Mouse (Mus musculus) E14TG2a.4 (cell line): ENCODE results near the gene Slc7a3.

Experiments used
- H3K27me3 ChIP-seq: 2 replicates; pipeline ENCODE4 v1.6.1; 2014; ENCODE audit warnings: low read length, control low read depth; ENCODE audit not compliant: insufficient read depth
- H3K36me3 ChIP-seq: 2 replicates; pipeline ENCODE4 v1.6.1; 2014; ENCODE audit warnings: low read length, control low read depth; ENCODE audit not compliant: insufficient read depth
- H3K4me1 ChIP-seq: replicated peaks from 2 replicates; pipeline ENCODE4 v1.6.1; 2014; ENCODE audit warnings: low read depth, low read length, control low read depth
- H3K4me3 ChIP-seq: replicated peaks from 2 replicates; pipeline ENCODE4 v1.5.1; 2014; ENCODE audit warnings: mild to moderate bottlenecking, low read length
- H3K9me3 ChIP-seq: 2 replicates; pipeline ENCODE4 v1.6.1; 2014; ENCODE audit warnings: low read length, control low read depth
- CTCF ChIP-seq: conservative IDR thresholded peaks from 2 replicates; pipeline ENCODE4 v1.5.1; 2014; ENCODE audit warnings: low read length
- NANOG ChIP-seq: IDR thresholded peaks from 2 replicates; pipeline ENCODE4 v1.6.1; 2014; ENCODE audit warnings: borderline replicate concordance, low read length, mixed read lengths
- POU5F1 ChIP-seq: IDR thresholded peaks from 2 replicates; pipeline ENCODE4 v1.6.1; 2014; ENCODE audit warnings: low read length, borderline replicate concordance

Gene Slc7a3

DNA sequence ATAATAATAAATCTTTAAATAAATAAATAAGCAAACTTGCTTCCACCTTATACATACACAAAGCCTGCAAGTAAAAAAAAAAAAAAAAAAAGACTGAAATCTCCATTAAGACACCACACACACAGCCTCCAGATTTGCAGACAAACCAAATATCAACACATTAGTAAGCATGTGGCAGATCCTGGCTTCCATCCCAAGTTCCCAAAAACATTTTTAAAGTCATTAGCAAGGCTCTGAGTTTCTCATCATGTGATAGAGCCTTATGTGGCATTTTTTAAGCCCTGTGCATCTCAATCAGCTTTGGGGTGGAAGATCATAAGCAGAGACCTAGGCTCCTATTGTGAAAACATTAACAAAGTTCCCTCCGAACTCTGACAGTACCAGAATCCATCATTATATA, 20.6 kb downstream of the Slc7a3 start:
- no peaks in the 10 kb centered on the region for H3K9me3 ChIP-seq
- TF ChIP-seq POU5F1 = no peak
- no peak for TF ChIP-seq CTCF
- no peak for TF ChIP-seq NANOG
- H3K4me1 ChIP-seq = no peaks in the 10 kb centered on the region
- H3K4me3 ChIP-seq = no peak overlapping the region
- H3K36me3 ChIP-seq = no peaks in the 10 kb centered on the region
- 0 out of 2 replicates have a peak, but pooled peaks cover 6% of the 10 kb centered on the region for H3K27me3 ChIP-seq

DNA sequence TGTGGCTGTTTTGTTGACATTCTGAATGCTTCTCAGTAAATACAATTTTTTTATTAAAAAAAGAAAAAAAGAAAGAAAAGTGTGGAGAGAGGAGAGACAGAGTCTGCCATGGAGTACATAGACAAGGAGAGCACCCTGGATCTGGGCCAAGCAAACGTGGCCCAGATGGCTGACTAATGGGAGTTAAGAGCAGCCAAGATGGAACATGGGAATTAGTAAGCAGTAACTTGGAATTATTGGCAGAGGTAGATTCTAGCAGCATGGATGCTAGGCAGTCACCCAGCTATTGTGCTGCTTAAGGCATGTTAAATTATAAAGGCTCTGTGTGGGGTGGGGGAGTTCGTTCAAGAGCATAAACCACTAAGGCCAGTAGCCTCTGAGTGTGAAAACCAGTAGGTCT, 22.3 kb downstream of the Slc7a3 start:
- Histone ChIP-seq H3K4me1 (no peaks in the 10 kb centered on the region), H3K27me3 (peaks cover 21% of the 10 kb centered on the region), H3K9me3 (no peaks in the 10 kb centered on the region), H3K36me3 (no peaks in the 10 kb centered on the region), H3K4me3 (no peak overlapping the region)
- TF ChIP-seq CTCF (no peak), NANOG (no peak), POU5F1 (no peak)

DNA sequence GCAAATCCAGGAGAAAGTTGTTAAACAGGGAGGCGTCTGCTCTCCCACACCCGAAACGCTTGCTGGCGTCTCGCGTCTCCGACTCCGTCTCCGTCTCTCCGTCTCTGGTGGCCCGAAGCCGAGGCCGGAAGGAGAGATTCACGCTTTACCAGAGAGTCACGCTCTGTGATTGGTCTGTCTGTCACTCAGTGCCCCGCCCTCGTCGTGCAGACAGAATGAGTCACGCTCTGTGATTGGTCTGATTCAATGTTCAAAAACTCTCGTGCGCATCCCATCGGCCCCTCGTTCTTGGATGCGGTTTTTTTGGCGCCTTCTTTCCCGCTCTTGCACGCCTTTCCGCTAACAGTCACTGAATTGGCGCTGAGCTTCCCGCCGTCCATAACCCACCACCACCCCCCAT, 26.3 kb downstream of the Slc7a3 start, which contains the start of gene Tex11:
TSS of gene Tex11 (minus strand) at position 127 of the 400 bp plus-strand sequence.
- no peak within 1 kb of the TSS for H3K4me3 ChIP-seq
- H3K4me1 ChIP-seq = no peaks in the 10 kb centered on the region
- peaks cover 22% of the 10 kb centered on the region for H3K27me3 ChIP-seq
- TF ChIP-seq POU5F1 = no peak
- TF ChIP-seq CTCF = no peak
- no peak for TF ChIP-seq NANOG
- no peaks in the 10 kb centered on the region for H3K36me3 ChIP-seq
- no peaks in the 10 kb centered on the region for H3K9me3 ChIP-seq
